Mouse (Mus musculus) ovary, postnatal 14 days (tissue): ENCODE results near the gene Gm14525.
"Not testable (repeated sequence)": the region's sequence is repeated elsewhere in the genome, so short reads cannot be mapped to it uniquely, and the experiment has no call there.

Source experiments
- DNase-seq: peaks from one replicate; pipeline ENCODE4 v3.0.0; 2022; ENCODE audit warnings: low spot score

The Gm14525 gene

GRCm38 (mm10) chrX:26702538-26702937 is at the start of gene Gm14525:
TSS of gene Gm14525 (minus strand) at chrX:26702638.
- DNase-seq: not testable (repeated sequence)
